Mouse (Mus musculus): Measurements from ENCODE around the gene Trim72. TPM values are rescaled to one million over a fixed set of nuclear protein-coding genes. Genes with fewer than 3 reads are reported as not detected.

Trim72 gene
- total and polyA plus RNA-seq, 3 experiments: 0.13 TPM; not detected in 2

DNA sequence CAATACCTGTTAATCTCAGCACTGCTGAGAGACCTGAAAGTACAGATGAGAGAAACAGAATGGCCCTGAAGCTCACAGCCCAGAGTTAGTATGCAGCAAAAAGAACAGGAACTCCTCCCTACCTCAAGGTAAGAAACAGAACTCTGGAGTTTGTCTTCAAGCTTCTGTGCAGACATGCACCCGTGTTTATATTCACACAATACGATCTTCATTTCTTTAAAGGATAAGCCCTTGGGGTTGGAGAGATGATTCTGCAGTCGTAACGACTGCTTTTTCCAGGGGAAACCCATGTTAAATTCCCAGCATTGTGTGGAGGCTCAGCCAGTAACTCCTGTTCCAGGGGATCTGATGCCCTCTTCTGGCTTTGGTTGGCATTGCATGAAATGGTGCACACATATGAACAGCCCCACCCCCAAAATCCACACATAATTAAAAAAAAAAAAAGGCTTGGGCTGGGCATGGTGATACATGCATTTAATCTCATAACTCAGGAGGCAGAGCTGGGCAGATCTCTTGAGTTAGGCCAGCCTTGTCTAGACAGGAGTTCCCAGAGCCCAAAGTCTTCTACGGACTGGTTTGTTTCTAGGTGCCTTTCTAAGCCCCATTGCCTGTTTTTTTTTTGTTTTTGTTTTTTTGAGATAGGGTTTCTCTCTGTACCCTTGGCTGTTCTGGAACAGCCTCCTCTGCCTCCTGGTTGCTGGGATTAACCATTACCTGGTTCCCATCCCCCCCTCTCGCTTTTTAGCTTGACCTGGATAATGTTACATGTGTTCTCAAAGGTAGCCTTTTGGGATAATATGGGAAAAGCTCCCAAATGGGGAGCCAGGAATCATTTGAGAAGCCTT is 11.9 kb upstream of the Trim72 start (continued):
- TF ChIP-seq NELFE (IDR thresholded peaks at IDR 0.05; ENCODE audit: low read depth, low read length) (no peak), TCF12 (IDR thresholded peaks at IDR 0.05; ENCODE audit: low read depth, low read length) (no peak), ZMIZ1 (IDR thresholded peaks at IDR 0.05; ENCODE audit: low read depth, low read length) (no peak), GABPA (IDR thresholded peaks at IDR 0.05; ENCODE audit: insufficient replicate concordance, low read depth, low read length) (no peak), UBTF (IDR thresholded peaks at IDR 0.05; ENCODE audit: low read depth, low read length) (no peak), TBP (conservative IDR thresholded peaks at IDR 0.05; ENCODE audit: low read depth, low read length) (no peak), USF1 (IDR thresholded peaks at IDR 0.05; ENCODE audit: low read depth, low read length) (no peak), SMC3 (IDR thresholded peaks at IDR 0.05; ENCODE audit: low read depth, low read length) (peak; percentile 30), MXI1 (IDR thresholded peaks at IDR 0.05; ENCODE audit: low read depth, low read length) (no peak), ZNF384 (IDR thresholded peaks at IDR 0.05; ENCODE audit: low read depth, low read length) (peak; percentile 83), POLR2A (IDR thresholded peaks at IDR 0.05; ENCODE audit: low read depth, low read length) (no peak), NRF1 (IDR thresholded peaks at IDR 0.05; ENCODE audit: low read depth, low read length) (no peak), POLR2AphosphoS2 (IDR thresholded peaks at IDR 0.05; ENCODE audit: low read depth, low read length) (peak; percentile 39), USF2 (conservative IDR thresholded peaks at IDR 0.05; ENCODE audit: low read depth, low read length) (no peak), PAX5 (IDR thresholded peaks at IDR 0.05; ENCODE audit: low read length) (no peak), RAD21 (IDR thresholded peaks at IDR 0.05; ENCODE audit: low read depth, low read length) (peak; percentile 28; the same call in 1 of the 2 replicates), BHLHE40 (IDR thresholded peaks at IDR 0.05; ENCODE audit: low read depth, low read length) (no peak), MAX (IDR thresholded peaks at IDR 0.05; ENCODE audit: low read length) (no peak)

- Histone ChIP-seq H3K9me3 (replicated peaks; ENCODE audit: low read length) (no peaks in the 10 kb centered on the region), H3K36me3 (replicated peaks in 1 of 2; ENCODE audit: control insufficient read depth in 1 of 2, insufficient read depth in 1 of 2, low read length in 1 of 2) (peaks cover 7 to 79% of the 10 kb centered on the region in 2 experiments), H3K4me2 (ENCODE audit: insufficient read depth, low read depth, poor library complexity, severe bottlenecking) (peak overlapping the region; percentile 48), H3K9ac (ENCODE audit: insufficient read depth, low read depth) (peak overlapping the region; percentile 46; the same call in 1 of the 2 replicates), H3K4me1 (ENCODE audit: control insufficient read depth in 1 of 2, insufficient read depth in 2 of 2) (peaks cover 2 to 21% of the 10 kb centered on the region in 2 experiments; a peak in 3 of 4 replicates), H3K4me3 (replicated peaks in 1 of 3; ENCODE audit: low read depth in 2 of 3, low read length in 2 of 3, poor library complexity in 1 of 3) (peak overlapping the region; percentile 26 to 54 (median 35)), H3K27me3 (replicated peaks) (no peaks in the 10 kb centered on the region), H3K79me2 (replicated peaks; ENCODE audit: control insufficient read depth, extremely low read depth, insufficient read depth, poor library complexity, severe bottlenecking) (no peaks in the 10 kb centered on the region), H3K27ac (ENCODE audit: insufficient read depth, low read depth) (0 out of 2 replicates have a peak overlapping the region, but pooled peaks have one; percentile 23)
- peak; percentile 82 for TF ChIP-seq MAFK (IDR thresholded peaks at IDR 0.05; ENCODE audit: insufficient replicate concordance, low read length)
- peak; percentile 21; the same call in 1 of the 2 replicates for TF ChIP-seq POLR2AphosphoS2 (IDR thresholded peaks at IDR 0.05; ENCODE audit: low read depth, low read length)
- TF ChIP-seq POLR2A (IDR thresholded peaks at IDR 0.05; ENCODE audit: low read depth, low read length): peak; percentile 30
- TF ChIP-seq E2F4 (IDR thresholded peaks at IDR 0.05; ENCODE audit: insufficient replicate concordance, low read depth, low read length): no peak
- 0 out of 2 replicates have a peak, but pooled peaks have one; percentile 15 for TF ChIP-seq ZNF384 (IDR thresholded peaks at IDR 0.05; ENCODE audit: low read depth, low read length)
- dilution Hi-C loops (cut with MboI; ENCODE audit: extremely low pct_ligation_motif_present, extremely low pct_unique_long_range_greater_than_20kb, low sequenced_read_pairs) (no loop called here), in situ Hi-C loops (cut with MboI; ENCODE audit: low pct_ligation_motif_present, low pct_unique_long_range_greater_than_20kb, low sequenced_read_pairs) (loop anchor here (10.0 kb wide), 1 partner anchor 212 kb away; the partner anchor contains the start of gene Cox6a2)
- DNase-seq (ENCODE audit: extremely low read depth): no peak
These were observed 11.0 kb upstream of the Trim72 start for GRCm38 (mm10) chr7:127992488-127993340.
